Mouse (Mus musculus) C2C12 (cell line): ENCODE results near the gene Ssh2.

Experiments used
- CEBPB ChIP-seq: IDR thresholded peaks from one replicate; pipeline ENCODE4 v1.6.1; 2011; ENCODE audit warnings: low read depth, mild to moderate bottlenecking, control low read depth, moderate library complexity
- CTCF ChIP-seq: IDR thresholded peaks from one replicate; pipeline ENCODE4 v1.5.1; 2011; ENCODE audit not compliant: control insufficient read depth, insufficient read depth, insufficient read length
- FOSL1 ChIP-seq: IDR thresholded peaks from one replicate; pipeline ENCODE4 v1.8.0; 2011; ENCODE audit warnings: mild to moderate bottlenecking, low read length; ENCODE audit not compliant: poor library complexity, insufficient read depth, severe bottlenecking
- MAX ChIP-seq: IDR thresholded peaks from one replicate; pipeline ENCODE4 v1.6.1; 2011; ENCODE audit warnings: mild to moderate bottlenecking, control low read depth
- MYOG ChIP-seq: IDR thresholded peaks from one replicate; pipeline ENCODE4 v1.6.1; 2011; ENCODE audit not compliant: control insufficient read depth, insufficient read length; ENCODE audit errors: extremely low read depth
- USF1 ChIP-seq: IDR thresholded peaks from one replicate; pipeline ENCODE4 v1.6.1; 2011; ENCODE audit warnings: low read depth, mild to moderate bottlenecking, control low read depth, moderate library complexity

DNA sequence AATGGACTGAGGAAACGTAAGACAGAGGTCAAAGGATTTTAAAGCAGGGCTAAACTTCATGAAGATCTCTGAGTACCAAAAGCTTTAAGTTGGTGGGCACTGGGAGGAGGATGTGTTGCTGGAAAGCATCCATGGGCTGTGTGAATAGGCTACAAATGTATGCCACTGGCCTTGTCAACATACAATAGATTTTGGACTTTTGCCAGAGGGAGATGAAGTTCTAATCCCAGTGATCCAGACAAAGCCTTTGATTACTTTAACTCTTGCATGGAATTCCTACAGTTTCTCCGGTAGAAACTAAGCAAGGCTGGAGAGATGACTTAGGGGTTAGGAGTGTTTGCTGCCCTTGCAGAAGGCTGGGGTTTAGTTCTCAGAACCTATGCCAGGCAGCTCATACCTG lies 33.5 kb upstream of the Ssh2 start:
- TF ChIP-seq CTCF (no peak), USF1 (no peak), CEBPB (no peak), MAX (no peak), FOSL1 (no peak), MYOG (no peak)
